Mouse (Mus musculus): ENCODE measurements around the gene Catsperz. TPM values are rescaled to one million over a fixed set of nuclear protein-coding genes. Genes with fewer than 3 reads are reported as not detected.
A peak's percentile ranks its signal among the peaks of the same experiment; 100 is the strongest.
"Not testable (repeated sequence)": the region's sequence is repeated elsewhere in the genome, so short reads cannot be mapped to it uniquely, and the experiment has no call there.

Gene Catsperz
- polyA plus RNA-seq, 1 experiment from 2014 or later, result 2.4 TPM

DNA sequence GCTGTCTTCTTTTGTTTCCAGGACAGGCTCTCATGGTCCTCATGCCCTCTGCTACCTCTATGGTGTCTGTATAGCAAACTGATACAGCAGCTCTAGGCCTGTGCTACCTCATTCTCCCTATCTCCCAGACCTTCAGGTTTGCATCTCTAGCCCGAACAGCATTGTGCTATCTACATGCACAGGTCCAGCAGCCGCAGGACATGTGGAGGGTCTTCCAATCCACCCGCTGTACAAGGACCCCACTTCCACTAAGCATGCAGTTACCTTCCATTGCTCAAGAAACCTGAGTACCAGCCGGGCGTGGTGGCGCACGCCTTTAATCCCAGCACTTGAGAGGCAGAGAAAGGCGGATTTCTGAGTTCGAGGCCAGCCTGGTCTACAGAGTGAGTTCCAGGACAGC lies 10.6 kb downstream of the Catsperz start:
- WGBS, result 90% methylated on average over 9 of the region's 9 CpGs
- DNase-seq (ENCODE audit: low spot score) (no peak), ATAC-seq (no peak)
- no peak overlapping the region for H3K4me2 ChIP-seq (replicated peaks; ENCODE audit: low read depth, low read length)
- H3K9me3 ChIP-seq (ENCODE audit: low read length), result no peaks in the 10 kb centered on the region
- no peak overlapping the region for H3K4me3 ChIP-seq (ENCODE audit: low read depth, low read length)
- H3K27me3 ChIP-seq (replicated peaks; ENCODE audit: insufficient read depth, low read length), result no peaks in the 10 kb centered on the region
- no peak overlapping the region for H3K9ac ChIP-seq (replicated peaks; ENCODE audit: low read depth)
- no peak for TF ChIP-seq CTCF (IDR thresholded peaks at IDR 0.05)
- no peak for TF ChIP-seq EP300 (IDR thresholded peaks at IDR 0.05)
- H3K4me1 ChIP-seq (ENCODE audit: insufficient read depth, low read depth, low read length), result no peaks in the 10 kb centered on the region
- H3K36me3 ChIP-seq (ENCODE audit: insufficient read depth, low read length), result peaks cover 4% of the 10 kb centered on the region; the same call in 1 of the 2 replicates
- no peak overlapping the region for H3K27ac ChIP-seq (ENCODE audit: low read length)

- no peak overlapping the region for H3K4me2 ChIP-seq (replicated peaks; ENCODE audit: low read depth, low read length)
- no peaks in the 10 kb centered on the region for H3K27me3 ChIP-seq (replicated peaks; ENCODE audit: insufficient read depth, low read length)
- ATAC-seq (no peak), DNase-seq (ENCODE audit: low spot score) (no peak)
- TF ChIP-seq CTCF (IDR thresholded peaks at IDR 0.05) (no peak), EP300 (IDR thresholded peaks at IDR 0.05) (no peak)
- H3K4me1 ChIP-seq (ENCODE audit: insufficient read depth, low read depth, low read length), result no peaks in the 10 kb centered on the region; the same call in 1 of the 2 replicates
- 75% methylated on average over 11 of the region's 11 CpGs for WGBS
- H3K4me3 ChIP-seq (ENCODE audit: low read depth, low read length), result no peak overlapping the region
- no peaks in the 10 kb centered on the region for H3K9me3 ChIP-seq (ENCODE audit: low read length)
- peaks cover 4% of the 10 kb centered on the region; the same call in 1 of the 2 replicates for H3K36me3 ChIP-seq (ENCODE audit: insufficient read depth, low read length)
- no peak overlapping the region for H3K27ac ChIP-seq (ENCODE audit: low read length)
- no peak overlapping the region for H3K9ac ChIP-seq (replicated peaks; ENCODE audit: low read depth)
Measured at GRCm38 (mm10) chr19:6913991-6914390, 11.2 kb downstream of the Catsperz start.

GRCm38 (mm10) chr19:6913036-6913435 lies 12.1 kb downstream of the Catsperz start:
- no peaks in the 10 kb centered on the region; the same call in 1 of the 2 replicates for H3K4me1 ChIP-seq (ENCODE audit: insufficient read depth, low read depth, low read length)
- ATAC-seq (no peak), DNase-seq (ENCODE audit: low spot score) (no peak)
- WGBS, result 77% methylated on average over 6 of the region's 6 CpGs
- TF ChIP-seq EP300 (IDR thresholded peaks at IDR 0.05) (no peak), CTCF (IDR thresholded peaks at IDR 0.05) (no peak)
- no peaks in the 10 kb centered on the region for H3K9me3 ChIP-seq (ENCODE audit: low read length)
- no peak overlapping the region for H3K4me3 ChIP-seq (ENCODE audit: low read depth, low read length)
- no peaks in the 10 kb centered on the region for H3K27me3 ChIP-seq (replicated peaks; ENCODE audit: insufficient read depth, low read length)
- no peak overlapping the region for H3K27ac ChIP-seq (ENCODE audit: low read length)
- H3K36me3 ChIP-seq (ENCODE audit: insufficient read depth, low read length), result peaks cover 4% of the 10 kb centered on the region; the same call in 1 of the 2 replicates
- H3K9ac ChIP-seq (replicated peaks; ENCODE audit: low read depth), result no peak overlapping the region
- H3K4me2 ChIP-seq (replicated peaks; ENCODE audit: low read depth, low read length), result no peak overlapping the region

GRCm38 (mm10) chr19:6912205-6912970 lies 12.8 kb downstream of the Catsperz start:
- no peak overlapping the region for H3K4me2 ChIP-seq (replicated peaks; ENCODE audit: low read depth, low read length)
- peaks cover 4% of the 10 kb centered on the region; the same call in 1 of the 2 replicates for H3K36me3 ChIP-seq (ENCODE audit: insufficient read depth, low read length)
- ATAC-seq (no peak), DNase-seq (ENCODE audit: low spot score) (no peak)
- H3K4me3 ChIP-seq (ENCODE audit: low read depth, low read length), result no peak overlapping the region
- no peak for TF ChIP-seq CTCF (IDR thresholded peaks at IDR 0.05)
- no peak for TF ChIP-seq EP300 (IDR thresholded peaks at IDR 0.05)
- no peaks in the 10 kb centered on the region; the same call in 1 of the 2 replicates for H3K4me1 ChIP-seq (ENCODE audit: insufficient read depth, low read depth, low read length)
- no peaks in the 10 kb centered on the region for H3K27me3 ChIP-seq (replicated peaks; ENCODE audit: insufficient read depth, low read length)
- H3K27ac ChIP-seq (ENCODE audit: low read length), result no peak overlapping the region
- H3K9me3 ChIP-seq (ENCODE audit: low read length), result no peaks in the 10 kb centered on the region
- WGBS, result 89% methylated on average over 15 of the region's 15 CpGs
- H3K9ac ChIP-seq (replicated peaks; ENCODE audit: low read depth), result no peak overlapping the region

DNA sequence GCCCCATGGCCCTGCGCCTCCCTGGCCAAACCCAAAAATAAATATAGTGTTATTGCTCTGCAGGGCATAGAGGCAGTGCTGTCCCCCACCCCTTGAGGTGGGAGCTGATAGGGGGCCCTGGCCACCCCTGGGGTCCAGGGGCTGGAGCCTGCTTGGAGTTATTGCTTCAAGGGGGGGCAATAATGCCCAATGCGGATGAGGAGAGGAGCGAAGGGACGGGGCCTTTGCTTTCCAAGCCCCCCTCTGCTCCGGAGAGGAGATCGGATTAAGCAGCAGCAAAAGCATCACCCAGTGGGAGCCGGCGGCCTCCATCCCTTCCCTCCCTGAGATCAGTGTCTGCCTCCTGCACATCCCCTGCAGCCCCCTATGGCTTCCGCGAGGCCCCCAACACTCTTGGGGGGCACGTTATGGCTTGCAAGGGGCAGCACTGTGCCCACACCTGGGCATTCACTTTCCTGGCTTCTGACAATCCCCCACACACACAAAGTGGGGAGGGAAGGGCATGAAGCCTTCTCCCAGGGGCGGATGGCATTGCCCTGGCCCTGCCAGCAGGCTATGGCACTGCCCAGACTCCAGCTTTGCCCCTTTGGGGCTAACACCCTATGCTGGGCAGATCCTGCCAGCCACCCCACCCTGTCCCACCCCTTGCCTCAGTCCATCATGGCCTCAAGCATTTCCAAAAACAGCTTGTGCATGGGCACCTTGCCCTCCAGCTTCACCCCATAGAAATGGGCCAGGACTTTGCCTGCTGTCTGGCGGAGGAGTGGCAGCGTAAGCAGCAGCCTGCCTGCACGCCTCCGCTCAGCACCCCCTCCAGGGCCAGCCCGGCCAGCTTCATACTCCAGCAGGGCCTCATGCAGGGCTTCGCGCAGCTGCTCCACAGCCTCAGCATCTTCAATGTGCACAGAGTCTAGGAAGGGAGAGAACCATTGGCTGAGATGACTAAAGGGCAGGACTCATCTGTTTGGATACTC lies 13.8 kb downstream of the Catsperz start:
- H3K27ac ChIP-seq (ENCODE audit: low read length), result no peak overlapping the region
- no peak overlapping the region for H3K4me3 ChIP-seq (ENCODE audit: low read depth, low read length)
- H3K27me3 ChIP-seq (replicated peaks; ENCODE audit: insufficient read depth, low read length), result no peaks in the 10 kb centered on the region
- 89% methylated on average over 19 of the region's 19 CpGs for WGBS
- H3K4me1 ChIP-seq (ENCODE audit: insufficient read depth, low read depth, low read length), result no peaks in the 10 kb centered on the region; the same call in 1 of the 2 replicates
- H3K4me2 ChIP-seq (replicated peaks; ENCODE audit: low read depth, low read length), result no peak overlapping the region
- TF ChIP-seq CTCF (IDR thresholded peaks at IDR 0.05) (no peak), EP300 (IDR thresholded peaks at IDR 0.05) (no peak)
- ATAC-seq (no peak), DNase-seq (ENCODE audit: low spot score) (no peak)
- 0 out of 2 replicates have a peak overlapping the region, but pooled peaks have one; percentile 19 for H3K9ac ChIP-seq (replicated peaks; ENCODE audit: low read depth)
- H3K36me3 ChIP-seq (ENCODE audit: insufficient read depth, low read length), result peaks cover 4% of the 10 kb centered on the region; the same call in 1 of the 2 replicates
- no peaks in the 10 kb centered on the region for H3K9me3 ChIP-seq (ENCODE audit: low read length)

- H3K36me3 ChIP-seq (ENCODE audit: insufficient read depth, low read length); H3K27me3 ChIP-seq (replicated peaks; ENCODE audit: insufficient read depth, low read length); H3K9me3 ChIP-seq (ENCODE audit: low read length); H3K4me1 ChIP-seq (ENCODE audit: insufficient read depth, low read depth, low read length): not testable (repeated sequence)
- DNase-seq (ENCODE audit: low spot score), result peak; percentile 56
- peak overlapping the region; percentile 77 for H3K4me2 ChIP-seq (replicated peaks; ENCODE audit: low read depth, low read length)
- H3K27ac ChIP-seq (ENCODE audit: low read length), result peak overlapping the region; percentile 98
- H3K4me3 ChIP-seq (ENCODE audit: low read depth, low read length), result peak overlapping the region; percentile 67
- peak; percentile 15 for ATAC-seq
- H3K9ac ChIP-seq (replicated peaks; ENCODE audit: low read depth), result peak overlapping the region; percentile 66; the same call in 1 of the 2 replicates
- under 1% methylated on average over 26 of the region's 30 CpGs for WGBS
Measured at GRCm38 (mm10) chr19:6910306-6910705, 14.9 kb downstream of the Catsperz start.
